Mouse (Mus musculus): ENCODE measurements around the gene Rtn4r. TPM values are rescaled to one million over a fixed set of nuclear protein-coding genes. Genes with fewer than 3 reads are reported as not detected.

Rtn4r gene
- polyA plus RNA-seq, 1 experiment from 2014 or later, result 0.68 TPM

- Histone ChIP-seq H3K27ac (no peak overlapping the region), H3K4me3 (no peak overlapping the region), H3K27me3 (replicated peaks) (peaks cover 8% of the 10 kb centered on the region), H3K9me3 (replicated peaks) (no peaks in the 10 kb centered on the region), H3K9ac (no peak overlapping the region), H3K4me2 (no peak overlapping the region), H3K36me3 (no peaks in the 10 kb centered on the region), H3K4me1 (no peaks in the 10 kb centered on the region)
- no peak for ATAC-seq
- WGBS (ENCODE audit: insufficient replicate concordance), result 62% methylated on average over 8 of the region's 8 CpGs
These were observed 16.8 kb downstream of the Rtn4r start for GRCm38 (mm10) chr16:18144201-18144600.

- Histone ChIP-seq H3K27ac (no peak overlapping the region), H3K4me2 (no peak overlapping the region), H3K9ac (no peak overlapping the region), H3K4me1 (no peaks in the 10 kb centered on the region), H3K36me3 (no peaks in the 10 kb centered on the region), H3K27me3 (replicated peaks) (peaks cover 3% of the 10 kb centered on the region), H3K4me3 (no peak overlapping the region), H3K9me3 (replicated peaks) (no peaks in the 10 kb centered on the region)
- ATAC-seq, result no peak
- 66% methylated on average over 5 of the region's 6 CpGs for WGBS (ENCODE audit: insufficient replicate concordance)
These were observed 18.0 kb downstream of the Rtn4r start for GRCm38 (mm10) chr16:18145341-18145867.

- Histone ChIP-seq H3K27me3 (replicated peaks) (no peaks in the 10 kb centered on the region; the same call in none of the 2 replicates), H3K4me1 (no peaks in the 10 kb centered on the region; the same call in 1 of the 2 replicates), H3K9ac (no peak overlapping the region), H3K4me2 (no peak overlapping the region), H3K27ac (no peak overlapping the region), H3K36me3 (no peaks in the 10 kb centered on the region), H3K9me3 (replicated peaks) (no peaks in the 10 kb centered on the region), H3K4me3 (no peak overlapping the region)
- 35% methylated on average over 6 of the region's 6 CpGs for WGBS (ENCODE audit: insufficient replicate concordance)
- no peak for ATAC-seq
These were observed 20.9 kb downstream of the Rtn4r start for GRCm38 (mm10) chr16:18148208-18148876.

GRCm38 (mm10) chr16:18149205-18149604 is 21.8 kb downstream of the Rtn4r start:
- 52% methylated on average over 6 of the region's 6 CpGs for WGBS (ENCODE audit: insufficient replicate concordance)
- Histone ChIP-seq H3K4me3 (no peak overlapping the region), H3K27me3 (replicated peaks) (no peaks in the 10 kb centered on the region; the same call in none of the 2 replicates), H3K9ac (no peak overlapping the region), H3K36me3 (no peaks in the 10 kb centered on the region), H3K4me1 (no peaks in the 10 kb centered on the region; the same call in 1 of the 2 replicates), H3K27ac (no peak overlapping the region), H3K9me3 (replicated peaks) (no peaks in the 10 kb centered on the region), H3K4me2 (no peak overlapping the region)
- no peak for ATAC-seq

- 84% methylated on average over 12 of the region's 12 CpGs for WGBS (ENCODE audit: insufficient replicate concordance)
- ATAC-seq, result no peak
- no peaks in the 10 kb centered on the region; the same call in 1 of the 2 replicates for H3K27me3 ChIP-seq (replicated peaks)
- H3K4me2 ChIP-seq, result no peak overlapping the region
- H3K4me3 ChIP-seq, result no peak overlapping the region
- H3K9me3 ChIP-seq (replicated peaks), result no peaks in the 10 kb centered on the region
- no peaks in the 10 kb centered on the region for H3K36me3 ChIP-seq
- no peak overlapping the region for H3K27ac ChIP-seq
- no peak overlapping the region for H3K9ac ChIP-seq
- H3K4me1 ChIP-seq, result peaks cover 12% of the 10 kb centered on the region
These were observed 24.7 kb downstream of the Rtn4r start for GRCm38 (mm10) chr16:18152189-18152588.

GRCm38 (mm10) chr16:18152769-18153445 is 25.5 kb downstream of the Rtn4r start:
- H3K4me3 ChIP-seq, result no peak overlapping the region
- WGBS (ENCODE audit: insufficient replicate concordance), result 84% methylated on average over 9 of the region's 9 CpGs
- no peaks in the 10 kb centered on the region for H3K9me3 ChIP-seq (replicated peaks)
- H3K27me3 ChIP-seq (replicated peaks), result no peaks in the 10 kb centered on the region; the same call in 1 of the 2 replicates
- no peak for ATAC-seq
- peaks cover 17% of the 10 kb centered on the region for H3K4me1 ChIP-seq
- no peak overlapping the region for H3K4me2 ChIP-seq
- H3K36me3 ChIP-seq, result no peaks in the 10 kb centered on the region
- no peak overlapping the region for H3K9ac ChIP-seq
- no peak overlapping the region for H3K27ac ChIP-seq

GRCm38 (mm10) chr16:18154521-18155171 is 27.2 kb downstream of the Rtn4r start:
- ATAC-seq, result no peak
- H3K9me3 ChIP-seq (replicated peaks), result no peaks in the 10 kb centered on the region
- WGBS (ENCODE audit: insufficient replicate concordance), result 56% methylated on average over 14 of the region's 14 CpGs

GRCm38 (mm10) chr16:18156579-18157350 is 29.3 kb downstream of the Rtn4r start:
- no peak overlapping the region for H3K4me3 ChIP-seq
- no peak overlapping the region for H3K9ac ChIP-seq
- no peaks in the 10 kb centered on the region for H3K9me3 ChIP-seq (replicated peaks)
- H3K4me2 ChIP-seq, result no peak overlapping the region
- no peak for ATAC-seq
- H3K36me3 ChIP-seq, result no peaks in the 10 kb centered on the region
- 62% methylated on average over 12 of the region's 12 CpGs for WGBS (ENCODE audit: insufficient replicate concordance)
- H3K27ac ChIP-seq, result no peak overlapping the region
- H3K27me3 ChIP-seq (replicated peaks), result 0 out of 2 replicates have a peak, but pooled peaks cover 5% of the 10 kb centered on the region
- H3K4me1 ChIP-seq, result peaks cover 42% of the 10 kb centered on the region

More at GRCm38 (mm10) chr16:18154521-18155171, 27.2 kb downstream of the Rtn4r start:
- peaks cover 27% of the 10 kb centered on the region for H3K4me1 ChIP-seq
- H3K4me3 ChIP-seq, result no peak overlapping the region
- no peaks in the 10 kb centered on the region for H3K36me3 ChIP-seq
- H3K4me2 ChIP-seq, result no peak overlapping the region
- no peak overlapping the region for H3K27ac ChIP-seq
- no peak overlapping the region for H3K9ac ChIP-seq
- no peaks in the 10 kb centered on the region for H3K27me3 ChIP-seq (replicated peaks)

GRCm38 (mm10) chr16:18159255-18159654 is 31.8 kb downstream of the Rtn4r start:
- ATAC-seq, result peak; percentile 16; the same call in 1 of the 2 replicates
- WGBS (ENCODE audit: insufficient replicate concordance), result 17% methylated on average over 6 of the region's 6 CpGs
- Histone ChIP-seq H3K9me3 (replicated peaks) (no peaks in the 10 kb centered on the region), H3K4me1 (peaks cover 49% of the 10 kb centered on the region), H3K27ac (no peak overlapping the region), H3K4me3 (no peak overlapping the region), H3K4me2 (no peak overlapping the region), H3K36me3 (no peaks in the 10 kb centered on the region), H3K27me3 (replicated peaks) (peaks cover 5% of the 10 kb centered on the region; the same call in 1 of the 2 replicates), H3K9ac (no peak overlapping the region)

- Histone ChIP-seq H3K4me3 (no peak overlapping the region), H3K27me3 (replicated peaks) (peaks cover 5% of the 10 kb centered on the region; the same call in 1 of the 2 replicates), H3K4me1 (peaks cover 49% of the 10 kb centered on the region), H3K9ac (no peak overlapping the region), H3K36me3 (no peaks in the 10 kb centered on the region), H3K4me2 (no peak overlapping the region), H3K9me3 (replicated peaks) (no peaks in the 10 kb centered on the region), H3K27ac (no peak overlapping the region)
- no peak for ATAC-seq
- WGBS (ENCODE audit: insufficient replicate concordance), result 29% methylated on average over 1 of the region's 1 CpGs
These were observed 32.3 kb downstream of the Rtn4r start for GRCm38 (mm10) chr16:18159778-18160177.

- Histone ChIP-seq H3K4me3 (no peak overlapping the region), H3K36me3 (no peaks in the 10 kb centered on the region), H3K9ac (no peak overlapping the region), H3K4me1 (peaks cover 49% of the 10 kb centered on the region), H3K9me3 (replicated peaks) (no peaks in the 10 kb centered on the region), H3K27me3 (replicated peaks) (peaks cover 5% of the 10 kb centered on the region; the same call in 1 of the 2 replicates), H3K4me2 (no peak overlapping the region), H3K27ac (no peak overlapping the region)
- WGBS (ENCODE audit: insufficient replicate concordance), result 52% methylated on average over 7 of the region's 7 CpGs
- no peak for ATAC-seq
These were observed 33.1 kb downstream of the Rtn4r start for GRCm38 (mm10) chr16:18160514-18160913.
